Mouse (Mus musculus) lung, postnatal 0 days (tissue): ENCODE results near the gene Sspo. TPM values are rescaled to one million over a fixed set of nuclear protein-coding genes. Genes with fewer than 3 reads are reported as not detected.

Experiments
- ATAC-seq: fragments of 200-750 bp; cut with Nextera tagmentation; 2 replicates; pipeline ENCODE4 v1.8.0; 2017; ENCODE audit warnings: moderate library complexity
- DNase-seq: peaks from one replicate; pipeline ENCODE4 v3.0.0-alpha.2; 2016; ENCODE audit warnings: low spot score
- H3K27ac ChIP-seq: fragments of 300-500 bp; sonication (generic); 2 replicates; pipeline ENCODE4 v1.5.1; 2014; ENCODE audit warnings: antibody characterized with exemption, mild to moderate bottlenecking, low read length, mixed read lengths
- H3K27me3 ChIP-seq: fragments of 300-500 bp; sonication (generic); replicated peaks from 2 replicates; pipeline ENCODE4 v1.6.1; 2014; ENCODE audit warnings: low read length, mixed read lengths; ENCODE audit not compliant: insufficient read depth
- H3K36me3 ChIP-seq: fragments of 300-500 bp; sonication (generic); 2 replicates; pipeline ENCODE4 v1.6.1; 2014; ENCODE audit warnings: low read length, mixed read lengths; ENCODE audit not compliant: insufficient read depth
- H3K4me1 ChIP-seq: fragments of 300-500 bp; sonication (generic); 2 replicates; pipeline ENCODE4 v1.6.1; 2014; ENCODE audit warnings: antibody characterized with exemption, low read depth, low read length, mixed read lengths; ENCODE audit not compliant: insufficient read depth
- H3K4me2 ChIP-seq: fragments of 300-500 bp; sonication (generic); replicated peaks from 2 replicates; pipeline ENCODE4 v1.6.1; 2014; ENCODE audit warnings: low read depth, mild to moderate bottlenecking, low read length, moderate library complexity, mixed read lengths
- H3K4me3 ChIP-seq: fragments of 300-500 bp; sonication (generic); 2 replicates; pipeline ENCODE4 v1.5.1; 2014; ENCODE audit warnings: low read depth, low read length
- H3K9ac ChIP-seq: fragments of 300-500 bp; sonication (generic); replicated peaks from 2 replicates; pipeline ENCODE4 v1.6.1; 2014; ENCODE audit warnings: low read depth, mild to moderate bottlenecking
- H3K9me3 ChIP-seq: fragments of 300-500 bp; sonication (generic); 2 replicates; pipeline ENCODE4 v1.6.1; 2016; ENCODE audit warnings: low read length, mixed read lengths
- CTCF ChIP-seq: IDR thresholded peaks from 2 replicates; pipeline ENCODE4 v1.5.1; 2016; ENCODE audit warnings: antibody characterized with exemption, mild to moderate bottlenecking
- EP300 ChIP-seq: IDR thresholded peaks from 2 replicates; pipeline ENCODE4 v1.6.1; 2016; ENCODE audit warnings: antibody characterized with exemption, mild to moderate bottlenecking, control low read depth
- WGBS: fragments of 180-500 bp; shearing (Covaris S2); extraction: QIAGEN DNeasy Blood & Tissue Kit; methylation state at CpG from one replicate; pipeline ENCODE4 v1.1.7; 2014; 5-methylcytosine and 5-hydroxymethylcytosine counted together
- polyA plus RNA-seq: library from polyadenylated mRNA; unstranded; fragments of >200 nt; fragmentation: Nextera tagmentation; extraction: Ambion mirVana; gene quantifications from 2 replicates; pipeline ENCODE4 v1.2.1, GENCODE M21; 2015

Gene Sspo
- polyA plus RNA-seq, 1 experiment from 2014 or later, result 0.64 TPM

- no peaks in the 10 kb centered on the region for H3K4me1 ChIP-seq
- H3K36me3 ChIP-seq, result peaks cover 32% of the 10 kb centered on the region
- DNase-seq, result no peak
- no peak for ATAC-seq
- H3K9ac ChIP-seq, result no peak overlapping the region
- no peak overlapping the region for H3K4me3 ChIP-seq
- H3K27ac ChIP-seq, result no peak overlapping the region
- no peak overlapping the region for H3K4me2 ChIP-seq
- 82% methylated on average over 4 of the region's 4 CpGs for WGBS
- H3K27me3 ChIP-seq, result no peaks in the 10 kb centered on the region
- peak; percentile 25; the same call in 1 of the 2 replicates for TF ChIP-seq CTCF
- no peak for TF ChIP-seq EP300
- H3K9me3 ChIP-seq, result no peaks in the 10 kb centered on the region
These were observed 35.9 kb upstream of the Sspo start for GRCm38 (mm10) chr6:48412147-48412546.

GRCm38 (mm10) chr6:48412662-48413061, 35.4 kb upstream of the Sspo start:
- H3K4me1 ChIP-seq, result no peaks in the 10 kb centered on the region
- no peak overlapping the region for H3K27ac ChIP-seq
- H3K27me3 ChIP-seq, result no peaks in the 10 kb centered on the region
- 75% methylated on average over 3 of the region's 3 CpGs for WGBS
- no peak overlapping the region for H3K9ac ChIP-seq
- DNase-seq (no peak), ATAC-seq (no peak)
- H3K36me3 ChIP-seq, result peaks cover 32% of the 10 kb centered on the region
- no peaks in the 10 kb centered on the region for H3K9me3 ChIP-seq
- no peak overlapping the region for H3K4me2 ChIP-seq
- H3K4me3 ChIP-seq, result no peak overlapping the region
- TF ChIP-seq CTCF, result no peak
- TF ChIP-seq EP300, result no peak

GRCm38 (mm10) chr6:48413081-48413480, 34.9 kb upstream of the Sspo start:
- H3K27ac ChIP-seq, result no peak overlapping the region
- WGBS, result 85% methylated on average over 10 of the region's 10 CpGs
- TF ChIP-seq CTCF (no peak), EP300 (no peak)
- no peaks in the 10 kb centered on the region for H3K9me3 ChIP-seq
- no peaks in the 10 kb centered on the region for H3K4me1 ChIP-seq
- H3K36me3 ChIP-seq, result peaks cover 32% of the 10 kb centered on the region
- H3K9ac ChIP-seq, result no peak overlapping the region
- H3K4me2 ChIP-seq, result no peak overlapping the region
- ATAC-seq, result no peak
- DNase-seq, result no peak
- no peaks in the 10 kb centered on the region for H3K27me3 ChIP-seq
- no peak overlapping the region for H3K4me3 ChIP-seq

- no peaks in the 10 kb centered on the region for H3K27me3 ChIP-seq
- no peaks in the 10 kb centered on the region for H3K4me1 ChIP-seq
- H3K9ac ChIP-seq, result no peak overlapping the region
- no peak overlapping the region for H3K4me2 ChIP-seq
- ATAC-seq, result no peak
- no peak for DNase-seq
- no peak for TF ChIP-seq EP300
- no peak for TF ChIP-seq CTCF
- H3K27ac ChIP-seq, result no peak overlapping the region
- H3K9me3 ChIP-seq, result no peaks in the 10 kb centered on the region
- 79% methylated on average over 1 of the region's 1 CpGs for WGBS
- H3K36me3 ChIP-seq, result peaks cover 28% of the 10 kb centered on the region
- no peak overlapping the region for H3K4me3 ChIP-seq
These were observed 33.1 kb upstream of the Sspo start for GRCm38 (mm10) chr6:48414886-48415285.

GRCm38 (mm10) chr6:48415636-48416035, 32.4 kb upstream of the Sspo start:
- H3K4me3 ChIP-seq, result no peak overlapping the region
- H3K36me3 ChIP-seq, result peaks cover 28% of the 10 kb centered on the region
- no peak overlapping the region for H3K27ac ChIP-seq
- no peak for ATAC-seq
- no peaks in the 10 kb centered on the region for H3K9me3 ChIP-seq
- no peak overlapping the region for H3K4me2 ChIP-seq
- no peaks in the 10 kb centered on the region for H3K27me3 ChIP-seq
- no peak for TF ChIP-seq CTCF
- no peak for TF ChIP-seq EP300
- H3K9ac ChIP-seq, result no peak overlapping the region
- H3K4me1 ChIP-seq, result no peaks in the 10 kb centered on the region
- WGBS, result 91% methylated on average over 7 of the region's 7 CpGs
- DNase-seq, result no peak

- 74% methylated on average over 2 of the region's 2 CpGs for WGBS
- no peaks in the 10 kb centered on the region for H3K4me1 ChIP-seq
- ATAC-seq, result no peak
- no peaks in the 10 kb centered on the region for H3K27me3 ChIP-seq
- H3K4me3 ChIP-seq, result no peak overlapping the region
- no peak overlapping the region for H3K4me2 ChIP-seq
- H3K27ac ChIP-seq, result no peak overlapping the region
- no peaks in the 10 kb centered on the region for H3K9me3 ChIP-seq
- no peak overlapping the region for H3K9ac ChIP-seq
- TF ChIP-seq CTCF (no peak), EP300 (no peak)
- no peak for DNase-seq
- H3K36me3 ChIP-seq, result peaks cover 27% of the 10 kb centered on the region
These were observed 31.5 kb upstream of the Sspo start for GRCm38 (mm10) chr6:48416486-48416885.

- H3K9ac ChIP-seq, result no peak overlapping the region
- no peak overlapping the region for H3K27ac ChIP-seq
- no peak for TF ChIP-seq EP300
- no peak for TF ChIP-seq CTCF
- no peaks in the 10 kb centered on the region for H3K9me3 ChIP-seq
- 0 out of 2 replicates have a peak, but pooled peaks cover 13% of the 10 kb centered on the region for H3K36me3 ChIP-seq
- ATAC-seq, result 0 out of 2 replicates have a peak, but pooled peaks have one; percentile 26
- H3K4me1 ChIP-seq, result no peaks in the 10 kb centered on the region
- 12% methylated on average over 2 of the region's 2 CpGs for WGBS
- no peaks in the 10 kb centered on the region for H3K27me3 ChIP-seq
- DNase-seq, result no peak
- H3K4me3 ChIP-seq, result no peak overlapping the region
- no peak overlapping the region for H3K4me2 ChIP-seq
These were observed 27.4 kb upstream of the Sspo start for GRCm38 (mm10) chr6:48420647-48421046.
